Mouse (Mus musculus) liver, postnatal 0 days (tissue): ENCODE results near the gene Plppr5. TPM values are rescaled to one million over a fixed set of nuclear protein-coding genes. Genes with fewer than 3 reads are reported as not detected.

ENCODE experiments used
- ATAC-seq: fragments of 200-750 bp; cut with Nextera tagmentation; 2 replicates; pipeline ENCODE4 v1.8.0; 2017; ENCODE audit warnings: mild to moderate bottlenecking, moderate library complexity
- DNase-seq: peaks from one replicate; pipeline ENCODE4 v3.0.0-alpha.2; 2016
- H3K27ac ChIP-seq: fragments of 300-500 bp; sonication (generic); 2 replicates; pipeline ENCODE4 v1.5.1; 2014; ENCODE audit warnings: antibody characterized with exemption, moderate library complexity, mild to moderate bottlenecking, low read depth
- H3K27me3 ChIP-seq: fragments of 300-500 bp; sonication (generic); 2 replicates; pipeline ENCODE4 v1.6.1; 2014; ENCODE audit warnings: low read length, control low read depth, mixed read lengths; ENCODE audit not compliant: insufficient read depth
- H3K36me3 ChIP-seq: fragments of 300-500 bp; sonication (generic); replicated peaks from 2 replicates; pipeline ENCODE4 v1.6.1; 2014; ENCODE audit warnings: mild to moderate bottlenecking, control low read depth, low read length, moderate library complexity, mixed read lengths; ENCODE audit not compliant: insufficient read depth
- H3K4me1 ChIP-seq: fragments of 300-500 bp; sonication (generic); 2 replicates; pipeline ENCODE4 v1.6.1; 2014; ENCODE audit warnings: antibody characterized with exemption, mild to moderate bottlenecking, control low read depth; ENCODE audit not compliant: insufficient read depth
- H3K4me2 ChIP-seq: fragments of 300-500 bp; sonication (generic); 2 replicates; pipeline ENCODE4 v1.6.1; 2014; ENCODE audit warnings: low read depth, mild to moderate bottlenecking, low read length, moderate library complexity, mixed read lengths
- H3K4me3 ChIP-seq: fragments of 300-500 bp; sonication (generic); 2 replicates; pipeline ENCODE4 v1.5.1; 2014; ENCODE audit warnings: low read depth, low read length
- H3K9ac ChIP-seq: fragments of 300-500 bp; sonication (generic); replicated peaks from 2 replicates; pipeline ENCODE4 v1.6.1; 2014; ENCODE audit warnings: mild to moderate bottlenecking, moderate library complexity
- H3K9me3 ChIP-seq: fragments of 300-500 bp; sonication (generic); 2 replicates; pipeline ENCODE4 v1.6.1; 2016; ENCODE audit warnings: mild to moderate bottlenecking, control low read depth, low read length, mixed read lengths
- CTCF ChIP-seq: sonication (generic); IDR thresholded peaks from 2 replicates; pipeline ENCODE4 v1.5.1; 2016; ENCODE audit warnings: antibody characterized with exemption, low read depth
- EP300 ChIP-seq: IDR thresholded peaks from 2 replicates; pipeline ENCODE4 v1.6.1; 2016; ENCODE audit warnings: antibody characterized with exemption, low read depth, mild to moderate bottlenecking
- WGBS: fragments of 180-500 bp; shearing (Covaris S2); extraction: QIAGEN DNeasy Blood & Tissue Kit; methylation state at CpG from one replicate; pipeline ENCODE4 v1.1.7; 2014; ENCODE audit not compliant: insufficient replicate concordance; 5-methylcytosine and 5-hydroxymethylcytosine counted together
- polyA plus RNA-seq: library from polyadenylated mRNA; unstranded; fragments of >200 nt; fragmentation: Nextera tagmentation; extraction: Ambion mirVana; gene quantifications from 2 replicates; pipeline ENCODE4 v1.2.1, GENCODE M21; 2015

The Plppr5 gene
- polyA plus RNA-seq, 1 experiment from 2014 or later, result not detected

GRCm38 (mm10) chr3:117732661-117733060 is 158.0 kb downstream of the Plppr5 start:
- H3K9me3 ChIP-seq, result no peaks in the 10 kb centered on the region
- H3K27me3 ChIP-seq, result no peaks in the 10 kb centered on the region
- no peak overlapping the region for H3K4me2 ChIP-seq
- H3K9ac ChIP-seq, result no peak overlapping the region
- 68% methylated on average over 4 of the region's 4 CpGs for WGBS
- no peaks in the 10 kb centered on the region for H3K36me3 ChIP-seq
- TF ChIP-seq CTCF, result no peak
- TF ChIP-seq EP300, result no peak
- ATAC-seq, result no peak
- no peak for DNase-seq
- H3K4me1 ChIP-seq, result no peaks in the 10 kb centered on the region
- H3K27ac ChIP-seq, result no peak overlapping the region
- H3K4me3 ChIP-seq, result no peak overlapping the region

Other genes with a start within 250 kb of the Plppr5 start
- gene Plppr4, start 214.0 kb upstream of the Plppr5 start, polyA plus RNA-seq, result 0.01 and 0.05 TPM in 2 replicates